Mouse (Mus musculus): ENCODE measurements around the gene Ppp4r3a. TPM values are rescaled to one million over a fixed set of nuclear protein-coding genes. Genes with fewer than 3 reads are reported as not detected.
A peak's percentile ranks its signal among the peaks of the same experiment; 100 is the strongest.

The Ppp4r3a gene
- total RNA-seq, 2 experiments from 2014 or later = 39.4 to 39.6 TPM

DNA sequence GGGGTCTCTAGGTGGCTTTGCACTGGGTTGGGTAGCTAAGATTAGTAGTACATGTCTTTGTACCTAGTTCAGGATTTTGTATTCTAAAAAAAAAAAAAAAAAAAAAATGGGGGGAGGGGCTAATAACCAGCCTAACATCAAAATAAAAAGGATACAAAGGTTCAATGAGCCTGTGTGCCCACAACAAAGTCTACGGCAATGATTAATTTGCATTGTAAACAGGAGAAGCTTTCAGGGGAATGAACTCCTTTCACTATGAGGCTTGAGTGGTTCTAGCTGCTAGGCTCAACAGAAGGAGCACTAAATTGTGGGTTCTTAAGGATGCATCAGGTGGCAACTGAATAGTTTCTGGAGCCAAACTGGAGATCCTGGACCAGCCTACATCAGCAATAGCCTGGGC is 17.2 kb downstream of the Ppp4r3a start:
- no peak for DNase-seq (ENCODE audit: low spot score in 2 of 2)
- intact Hi-C loops (cut with DNase I) = no loop called here

DNA sequence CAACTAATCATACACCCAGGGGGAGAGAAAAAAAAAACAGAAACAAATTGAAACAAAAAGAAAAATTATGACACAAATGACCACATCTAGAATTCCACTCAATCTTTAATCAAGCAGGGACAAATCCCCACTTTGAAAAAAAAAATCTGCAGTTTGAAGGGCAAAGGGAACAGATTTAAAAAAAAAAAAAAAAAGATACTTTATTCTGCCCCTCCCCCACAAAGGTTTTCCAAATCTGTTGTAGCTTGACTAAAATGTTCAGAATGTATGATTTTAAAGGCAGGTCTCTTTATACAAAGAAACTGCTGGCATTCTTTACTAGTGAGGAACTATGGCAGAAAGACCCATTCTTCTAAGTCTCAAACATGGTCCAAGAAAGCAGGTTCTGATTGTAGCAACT is 43.5 kb downstream of the Ppp4r3a start:
- intact Hi-C loops (cut with DNase I) = loop anchor here (10.0 kb wide), 1 partner anchor 185 kb away; no protein-coding TSS in a partner anchor
- no peak for DNase-seq (ENCODE audit: low spot score in 2 of 2)

DNA sequence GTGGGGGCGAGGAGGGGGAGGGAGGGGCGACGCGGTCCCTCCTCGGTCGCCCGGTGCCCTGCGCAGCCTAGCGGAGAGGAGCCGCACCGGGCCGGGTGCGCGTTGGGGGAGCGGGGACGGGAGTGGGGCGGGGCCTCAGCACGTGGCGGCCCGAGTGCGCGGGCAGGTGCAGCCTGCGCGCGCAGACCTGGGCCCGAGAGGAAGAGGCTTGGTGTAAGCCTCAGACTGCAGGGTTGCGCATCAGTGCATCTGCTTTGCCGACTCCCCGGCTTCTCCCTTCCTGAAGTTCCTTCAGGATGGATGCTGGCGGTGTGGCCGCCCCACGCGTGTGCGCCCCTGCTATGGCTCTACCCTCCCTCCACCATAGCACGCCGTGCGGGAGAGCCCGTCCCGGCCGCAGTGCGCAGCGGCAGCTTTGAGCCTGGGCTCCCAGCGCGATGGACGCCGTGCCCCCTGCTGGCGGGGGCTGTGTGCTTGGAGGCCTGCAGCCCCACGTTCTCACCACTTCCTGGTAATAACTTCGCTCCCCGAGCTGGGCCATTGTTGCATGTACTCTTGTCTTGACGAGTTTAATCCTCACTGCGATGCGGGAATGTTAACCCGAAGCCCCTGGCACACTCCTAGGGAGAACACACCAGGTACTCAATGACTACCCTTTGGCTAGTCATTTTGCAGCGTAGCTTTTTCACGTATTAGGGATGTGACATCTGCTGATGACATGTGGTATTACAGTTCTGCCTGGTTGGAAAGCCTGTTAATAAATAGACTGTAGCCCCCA is 54.4 kb downstream of the Ppp4r3a start, which contains the start of gene Ccdc88c:
TSS of gene Ccdc88c (minus strand) at position 103 of the 778 bp plus-strand sequence.
- DNase-seq (ENCODE audit: low spot score in 2 of 2) = peak; percentile 78 to 85
- intact Hi-C loops (cut with DNase I) = loop anchor here (1.0 to 2.0 kb wide), 3 partner anchors 40 to 93 kb away; no protein-coding TSS in a partner anchor

DNA sequence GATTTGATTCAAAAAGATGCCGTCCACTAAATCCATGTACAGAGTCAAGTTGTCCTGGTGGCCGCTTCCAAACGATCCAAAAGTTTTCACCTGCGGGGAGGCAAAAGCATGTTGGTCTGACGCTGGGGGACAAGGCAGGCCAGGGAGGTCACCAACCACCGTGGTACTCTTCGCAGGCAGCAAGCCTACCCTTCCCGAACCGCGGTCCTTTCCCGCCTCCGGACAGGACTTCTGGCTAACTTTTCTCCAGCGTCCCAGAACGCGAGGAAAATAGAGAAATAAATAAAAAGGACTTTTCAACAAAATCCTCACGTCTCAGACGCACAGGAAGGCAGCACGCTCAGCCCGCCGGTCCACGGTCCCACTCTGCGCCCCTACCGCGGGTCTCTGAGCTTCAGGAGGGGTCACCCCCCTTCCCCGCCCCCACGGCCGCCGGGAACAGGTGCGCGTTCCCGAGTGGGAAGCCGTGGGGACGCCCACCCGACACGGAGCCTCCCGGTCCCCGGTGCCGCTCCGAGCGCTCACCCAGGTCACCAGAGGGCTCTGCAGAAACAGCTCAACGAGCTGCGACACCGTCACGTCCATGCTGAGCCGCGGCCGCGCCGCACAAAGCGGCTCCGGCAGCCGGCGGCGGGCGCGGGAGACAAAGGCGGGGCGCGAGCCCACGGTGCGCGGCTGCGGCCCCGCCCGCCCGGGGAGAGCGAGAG is 55.1 kb downstream of the Ppp4r3a start:
- intact Hi-C loops (cut with DNase I) = loop anchor here (2.0 kb wide), 1 partner anchor 40 kb away; no protein-coding TSS in a partner anchor
- DNase-seq (ENCODE audit: low spot score in 2 of 2) = no peak

DNA sequence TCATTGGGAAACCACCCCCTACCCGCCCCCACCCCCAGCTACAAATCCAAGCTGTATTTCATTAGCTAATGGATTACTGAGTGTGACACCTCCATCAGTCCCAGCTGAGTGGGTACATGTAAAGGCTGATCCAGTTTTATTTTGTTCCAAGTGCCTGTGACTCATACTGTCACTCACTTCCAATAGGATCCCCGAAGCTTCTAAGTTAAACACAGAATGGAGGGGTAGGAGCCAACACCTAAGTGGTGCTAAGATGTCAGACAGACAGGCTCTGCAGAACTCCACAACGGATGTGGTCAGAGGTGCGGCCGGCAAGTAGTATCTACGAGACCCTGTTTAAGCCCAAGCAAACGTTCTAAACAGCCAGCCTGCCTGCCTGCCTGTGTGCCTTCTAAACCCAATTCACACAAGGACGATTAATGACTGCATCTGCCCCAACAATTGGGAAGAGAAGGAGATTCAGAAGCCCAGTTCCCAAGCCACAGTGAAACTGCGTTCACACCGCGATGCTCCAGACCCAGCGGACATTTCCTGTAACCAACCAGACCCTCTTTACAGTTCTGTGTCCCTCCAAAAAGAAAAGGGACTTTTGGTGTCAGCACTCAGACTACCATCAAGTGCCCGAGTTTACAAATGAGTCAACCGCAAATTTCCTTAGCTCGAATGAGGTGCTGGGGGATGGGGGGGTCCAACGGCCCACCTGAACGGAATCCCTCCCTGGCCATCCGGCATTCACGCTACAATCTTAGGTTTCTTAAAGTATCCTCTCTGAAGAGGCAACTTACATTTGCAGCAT is 55.9 kb downstream of the Ppp4r3a start:
- DNase-seq (ENCODE audit: low spot score in 2 of 2) = peak in 1 of 2 experiments; percentile 53
- intact Hi-C loops (cut with DNase I) = loop anchor here (2.0 kb wide), 1 partner anchor 39 kb away; no protein-coding TSS in a partner anchor

DNA sequence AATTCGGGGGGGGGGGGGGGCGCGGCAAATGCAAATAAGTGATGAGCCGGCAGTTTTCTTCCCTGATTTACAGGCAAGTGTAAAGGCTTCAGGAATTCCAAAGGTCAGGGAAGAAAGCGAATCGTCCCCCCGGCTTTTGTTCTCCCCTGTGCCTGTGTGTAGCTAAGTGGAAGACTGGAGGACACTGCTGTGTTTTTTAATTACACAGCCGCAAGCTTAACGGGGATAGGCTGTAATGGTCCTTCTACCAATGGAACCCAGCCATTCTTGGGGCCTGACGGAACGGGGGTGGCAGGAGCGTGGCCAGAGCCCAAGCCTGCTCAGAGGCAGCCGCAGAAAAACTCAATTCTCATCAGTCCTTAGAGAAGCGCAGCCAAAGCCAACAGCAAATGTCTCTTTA is 56.6 kb downstream of the Ppp4r3a start:
- intact Hi-C loops (cut with DNase I) = no loop called here
- DNase-seq (ENCODE audit: low spot score in 2 of 2) = peak; percentile 49 to 60

DNA sequence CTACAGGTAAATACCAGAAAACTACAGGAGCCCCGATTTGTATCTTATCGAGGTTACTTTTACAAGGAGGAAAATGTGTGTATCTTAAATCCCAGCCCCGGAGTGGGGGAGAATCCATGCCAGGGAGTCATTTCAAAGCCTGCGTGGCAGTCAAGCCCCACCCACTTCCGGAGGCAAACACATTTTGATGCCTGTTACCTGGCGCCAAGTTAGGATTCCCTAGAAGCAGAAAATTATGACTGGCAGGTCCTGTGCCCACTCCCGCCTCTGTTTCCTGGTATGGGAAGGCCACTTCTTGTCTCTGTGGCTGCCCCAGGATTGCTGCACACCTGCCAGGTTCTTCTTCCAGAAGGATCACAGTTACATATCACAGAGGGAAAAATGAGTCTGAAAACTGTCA is 57.0 kb downstream of the Ppp4r3a start:
- intact Hi-C loops (cut with DNase I) = no loop called here
- peak in 1 of 2 experiments; percentile 33 for DNase-seq (ENCODE audit: low spot score in 2 of 2)

DNA sequence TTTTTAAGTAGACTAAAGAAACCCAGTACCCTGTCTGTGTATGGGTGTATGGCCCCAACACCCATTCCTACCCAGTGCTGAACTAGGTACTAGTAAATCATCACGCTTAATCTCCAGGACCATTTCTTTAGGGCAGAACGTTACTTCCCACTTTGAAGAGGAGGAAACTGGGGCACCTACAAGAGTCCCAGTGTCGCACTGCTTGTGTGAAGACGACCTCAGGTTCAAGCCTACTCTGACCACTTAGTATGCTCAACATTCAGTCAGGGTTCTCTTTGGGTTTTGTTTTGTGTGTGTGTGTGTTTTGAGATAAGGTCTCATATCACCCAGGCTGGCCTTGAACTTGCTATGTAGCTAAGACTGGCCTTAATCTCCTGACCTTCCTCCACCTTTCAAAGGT is 57.5 kb downstream of the Ppp4r3a start:
- intact Hi-C loops (cut with DNase I) = no loop called here
- DNase-seq (ENCODE audit: low spot score in 2 of 2) = no peak

DNA sequence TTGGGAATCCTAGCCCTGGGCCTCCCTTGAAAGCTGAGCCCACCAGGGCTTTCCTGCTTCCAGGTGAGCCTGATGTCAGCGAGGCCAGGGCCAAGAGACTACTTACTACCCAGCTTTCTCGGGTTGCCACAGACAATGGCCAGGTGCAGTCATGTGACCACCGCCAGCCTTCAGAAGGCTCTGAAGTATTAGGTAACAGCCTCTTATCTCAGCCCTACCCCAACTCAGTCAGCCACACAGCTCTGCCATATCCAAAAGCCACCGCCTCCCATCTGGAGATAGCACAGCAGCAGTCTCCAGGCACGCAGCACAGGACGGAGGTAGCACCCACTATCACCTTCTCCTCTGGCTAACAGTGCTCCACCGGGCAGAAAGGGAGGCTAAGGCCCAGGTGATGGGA is 58.1 kb downstream of the Ppp4r3a start:
- intact Hi-C loops (cut with DNase I) = no loop called here
- DNase-seq (ENCODE audit: low spot score in 2 of 2) = no peak

DNA sequence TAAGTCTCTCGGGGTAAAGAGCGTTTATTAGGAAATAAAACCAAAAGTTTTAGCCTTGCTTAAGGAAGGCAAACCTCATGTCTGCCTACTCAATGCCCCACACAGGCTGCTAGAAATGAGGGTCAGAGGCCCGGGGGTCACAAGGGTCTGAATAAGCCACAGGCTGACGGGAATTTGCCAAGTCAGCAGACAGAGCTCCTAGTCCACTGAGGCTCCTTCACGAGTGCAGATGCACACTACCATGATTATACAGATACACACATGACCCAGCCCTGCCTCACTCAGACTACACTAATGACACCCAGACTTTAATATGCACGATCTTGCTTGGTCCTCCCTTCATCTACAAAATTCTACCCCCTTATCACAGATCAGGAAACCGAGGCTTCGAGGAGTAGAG is 58.7 kb downstream of the Ppp4r3a start:
- intact Hi-C loops (cut with DNase I) = no loop called here
- no peak for DNase-seq (ENCODE audit: low spot score in 2 of 2)

DNA sequence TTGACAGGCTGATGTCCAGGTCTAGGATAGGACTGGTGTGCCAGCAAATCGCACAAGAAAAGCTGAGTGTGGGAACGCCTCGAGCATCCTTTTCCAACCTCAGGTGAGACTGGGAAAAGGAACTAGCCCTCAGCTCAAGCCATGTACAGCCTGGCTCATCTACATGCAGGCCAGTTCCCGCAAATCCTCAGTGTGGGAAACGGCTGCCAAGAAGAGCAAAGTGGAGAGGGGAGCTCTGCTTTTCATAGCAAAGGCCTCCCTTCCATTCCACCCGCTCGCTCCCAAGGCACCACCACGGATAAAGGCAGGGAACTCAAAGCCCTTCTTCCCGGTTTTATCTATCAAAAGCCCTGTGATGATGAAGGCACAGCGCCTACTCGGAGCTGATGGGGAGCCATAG is 60.4 kb downstream of the Ppp4r3a start:
- intact Hi-C loops (cut with DNase I) = no loop called here
- DNase-seq (ENCODE audit: low spot score in 2 of 2) = no peak

DNA sequence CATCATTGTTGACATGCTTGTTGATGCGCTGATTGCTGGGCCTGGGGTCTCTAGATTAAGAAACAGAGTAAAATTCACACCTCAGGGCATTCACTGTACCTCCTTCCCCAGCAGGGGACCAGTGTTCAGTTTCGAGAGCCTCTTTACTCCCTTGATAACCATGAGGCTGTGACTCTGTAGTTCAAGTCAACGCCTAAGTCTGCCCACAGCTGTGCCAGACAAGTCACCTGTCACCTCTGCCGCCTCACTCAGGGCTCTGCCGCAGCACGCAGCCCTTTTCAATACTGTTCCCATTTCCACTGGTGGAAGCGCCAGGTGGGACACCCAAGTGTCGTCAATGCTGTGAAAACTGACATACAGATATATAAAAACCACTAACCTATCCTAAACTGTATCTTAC is 61.1 kb downstream of the Ppp4r3a start:
- no peak for DNase-seq (ENCODE audit: low spot score in 2 of 2)
- intact Hi-C loops (cut with DNase I) = no loop called here

DNA sequence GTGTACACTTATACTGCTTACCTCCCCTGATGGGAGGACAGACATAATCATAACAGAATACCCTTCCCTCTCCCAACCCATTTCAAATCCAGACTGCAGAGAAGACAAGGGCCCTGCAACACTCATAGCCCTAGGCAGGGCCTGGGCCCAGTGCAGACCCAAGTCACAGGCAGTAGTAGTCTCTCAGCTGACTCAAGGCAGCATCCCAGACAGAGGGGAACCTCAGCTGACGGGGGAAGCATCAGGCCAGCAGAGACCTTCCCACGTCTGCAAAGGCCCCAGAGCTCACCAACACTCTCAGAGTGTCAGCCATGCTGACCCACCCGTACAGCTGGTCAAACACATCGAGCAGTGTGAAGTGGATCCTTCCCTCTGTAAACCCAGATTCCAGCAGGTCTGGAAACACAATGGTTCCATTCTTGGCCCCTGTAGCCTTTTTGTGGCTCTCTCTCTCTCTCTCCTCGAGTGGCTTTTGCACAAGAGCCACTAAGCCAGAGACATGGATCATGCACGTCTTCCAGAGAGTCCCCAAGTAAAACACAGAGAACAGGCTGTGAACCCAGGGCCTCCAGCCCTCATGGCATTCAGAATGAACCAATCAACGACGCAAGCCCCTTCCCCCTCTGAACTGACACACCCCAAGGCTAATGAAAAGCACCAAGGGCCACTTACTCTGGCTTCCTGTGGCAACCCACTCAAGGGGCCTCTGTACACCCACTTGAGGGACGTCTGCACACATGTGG is 61.8 kb downstream of the Ppp4r3a start:
- DNase-seq (ENCODE audit: low spot score in 2 of 2) = no peak
- intact Hi-C loops (cut with DNase I) = no loop called here

DNA sequence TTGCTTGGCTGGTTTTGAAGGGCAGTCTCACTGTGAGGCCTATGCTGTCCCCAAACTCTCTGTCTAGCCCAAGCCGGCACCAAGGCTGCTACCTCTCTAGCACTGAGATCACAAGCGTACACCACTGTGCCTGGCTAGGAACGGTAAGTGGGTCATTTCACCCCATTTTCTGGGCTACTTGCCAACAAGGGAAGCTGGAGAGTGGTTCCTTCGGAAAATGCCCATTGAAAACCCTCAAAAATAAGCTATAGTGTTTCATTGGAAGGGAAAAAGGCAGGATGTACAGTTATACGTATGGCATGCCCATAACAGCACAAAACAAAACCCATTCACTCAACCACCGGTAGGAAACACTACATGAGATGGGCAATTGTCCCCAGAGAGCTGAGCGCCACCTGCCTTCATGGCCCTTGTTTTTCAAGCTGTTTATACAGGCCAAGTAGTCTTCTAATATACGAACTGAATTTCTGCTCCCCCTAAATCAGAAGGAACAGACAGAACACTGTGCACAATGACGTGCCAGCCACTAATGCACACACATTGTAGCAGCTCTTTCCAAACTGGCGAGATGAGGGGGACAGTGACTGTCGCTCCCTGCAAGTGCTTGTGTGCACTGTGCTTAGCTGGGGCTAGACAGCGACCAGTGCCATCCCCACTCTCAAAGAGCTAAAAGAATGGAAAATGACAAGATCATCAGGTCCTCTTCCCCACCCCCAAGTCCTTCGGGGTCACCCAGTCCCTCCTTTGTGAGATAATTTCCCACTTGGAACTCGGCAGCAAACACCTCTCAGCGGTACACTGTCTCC is 63.1 kb downstream of the Ppp4r3a start:
- intact Hi-C loops (cut with DNase I) = no loop called here
- no peak for DNase-seq (ENCODE audit: low spot score in 2 of 2)

DNA sequence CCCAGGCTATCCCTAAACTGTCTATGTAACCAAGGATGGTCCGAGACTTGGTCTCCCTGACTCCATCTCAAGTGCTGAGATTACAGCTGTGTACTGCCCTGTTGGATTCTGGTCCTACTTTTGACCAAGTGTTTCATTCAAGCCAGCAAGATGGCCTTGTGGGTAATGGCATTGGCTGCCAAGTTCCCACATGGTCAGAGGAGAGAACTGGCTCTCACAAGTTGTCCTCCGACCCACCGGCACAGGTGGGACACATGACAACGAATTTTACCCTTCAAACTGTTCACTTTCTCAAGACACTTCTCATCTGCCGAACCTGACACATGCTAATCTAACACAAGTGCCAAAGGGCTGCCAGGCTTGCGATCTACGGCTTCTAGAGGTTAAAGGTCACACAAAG is 64.1 kb downstream of the Ppp4r3a start:
- intact Hi-C loops (cut with DNase I) = no loop called here
- DNase-seq (ENCODE audit: low spot score in 2 of 2) = no peak

DNA sequence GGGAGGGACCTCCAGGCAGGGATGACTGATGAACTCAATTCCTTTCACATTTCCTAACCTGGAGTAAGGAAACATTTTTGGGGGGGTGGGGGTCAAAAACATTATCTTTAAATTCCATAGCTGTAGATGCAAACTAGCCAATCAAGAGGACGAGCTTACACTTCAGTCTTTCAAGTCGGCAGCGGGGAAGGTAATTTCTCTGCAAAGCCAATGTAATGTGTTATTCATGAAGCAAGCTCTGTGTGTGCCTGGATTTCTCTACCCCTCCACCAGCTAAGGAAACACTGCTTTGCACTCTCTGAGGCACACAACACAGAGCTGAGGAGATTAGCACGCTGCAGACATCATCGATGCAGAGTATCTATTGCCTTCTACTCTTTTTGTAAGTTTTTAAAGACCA is 64.5 kb downstream of the Ppp4r3a start:
- intact Hi-C loops (cut with DNase I) = no loop called here
- no peak for DNase-seq (ENCODE audit: low spot score in 2 of 2)

DNA sequence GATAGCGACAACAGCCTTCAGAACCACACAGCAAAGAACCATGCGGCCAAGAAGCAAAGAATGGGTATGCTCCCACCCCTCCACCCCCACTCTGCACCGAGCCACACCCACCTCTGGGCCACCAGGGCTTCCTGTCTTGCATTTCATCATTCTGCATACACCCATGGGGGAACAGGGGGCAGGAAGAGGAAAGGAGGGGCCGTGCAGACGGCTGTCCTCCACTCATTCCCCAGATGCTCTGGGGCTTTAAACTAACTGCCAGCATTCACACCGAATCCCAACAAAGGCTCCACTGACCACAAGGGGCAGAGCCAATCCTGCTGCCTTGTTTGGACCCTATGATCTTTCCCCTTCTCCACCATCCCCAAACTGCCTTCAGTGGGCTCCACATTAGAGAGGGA is 65.5 kb downstream of the Ppp4r3a start:
- DNase-seq (ENCODE audit: low spot score in 2 of 2) = no peak
- intact Hi-C loops (cut with DNase I) = no loop called here

DNA sequence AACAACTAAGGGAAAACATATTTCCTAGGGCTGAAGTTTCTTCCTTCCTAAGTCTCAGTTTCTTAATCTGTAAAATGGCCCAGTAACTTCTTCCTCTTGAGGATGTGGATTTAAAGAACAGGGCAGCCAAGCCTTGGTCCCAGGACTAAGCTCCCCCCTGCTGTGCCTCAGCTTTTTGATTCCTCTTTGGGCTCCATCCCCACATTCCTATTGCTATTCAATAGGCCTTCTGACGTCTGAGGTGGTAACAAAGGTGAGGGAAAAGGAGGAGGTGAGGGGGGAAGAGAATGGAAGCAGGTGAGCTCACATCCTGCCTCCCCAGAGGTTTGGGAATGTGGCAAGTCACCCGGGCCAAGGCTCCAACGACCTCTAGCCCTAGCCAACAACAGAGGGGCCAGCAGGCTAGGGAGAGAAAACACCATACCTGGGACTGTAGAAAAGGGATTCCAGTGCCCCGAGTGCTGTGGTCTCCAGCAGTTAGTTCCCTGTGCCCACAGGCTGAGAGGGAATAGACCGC is 67.0 kb downstream of the Ppp4r3a start:
- DNase-seq (ENCODE audit: low spot score in 2 of 2) = no peak
- intact Hi-C loops (cut with DNase I) = no loop called here

All from left cerebral cortex, postnatal 14 days (tissue).